Mouse (Mus musculus) myocyte (in vitro differentiated cells): ENCODE results near the gene BC028528. TPM values are rescaled to one million over a fixed set of nuclear protein-coding genes. Genes with fewer than 3 reads are reported as not detected.

ENCODE experiments used
- H3K27me3 ChIP-seq: one replicate; pipeline ENCODE4 v1.6.1; 2011; ENCODE audit not compliant: control insufficient read depth, insufficient read depth, insufficient read length
- H3K36me3 ChIP-seq: one replicate; pipeline ENCODE4 v1.6.1; 2011; ENCODE audit not compliant: control insufficient read depth, insufficient read depth
- H3K4me2 ChIP-seq: one replicate; pipeline ENCODE4 v1.6.1; 2011; ENCODE audit warnings: low read depth, control low read depth
- H3K4me3 ChIP-seq: one replicate; pipeline ENCODE4 v1.5.1; 2011; ENCODE audit warnings: mild to moderate bottlenecking, control low read depth, moderate library complexity
- H3K79me2 ChIP-seq: one replicate; pipeline ENCODE4 v1.6.1; 2011; ENCODE audit not compliant: control insufficient read depth, insufficient read depth
- H3ac ChIP-seq: one replicate; pipeline ENCODE4 v1.6.1; 2011; ENCODE audit not compliant: control insufficient read depth, insufficient read length
- CEBPB ChIP-seq: IDR thresholded peaks from 2 replicates; pipeline ENCODE4 v1.6.1; 2011; ENCODE audit warnings: mild to moderate bottlenecking, moderate library complexity; ENCODE audit not compliant: poor library complexity, insufficient read depth, severe bottlenecking
- MAX ChIP-seq: IDR thresholded peaks from one replicate; pipeline ENCODE4 v1.6.1; 2011; ENCODE audit warnings: low read depth, mild to moderate bottlenecking, control low read depth
- MYOD1 ChIP-seq, 3 experiments: IDR thresholded peaks; one replicate each; pipeline ENCODE4 v1.6.1; 2011; ENCODE audit warnings: control low read depth in 2 of 3, low read depth in 2 of 3, mild to moderate bottlenecking in 2 of 3, moderate library complexity in 1 of 3; ENCODE audit not compliant: insufficient read length in 2 of 3, control insufficient read depth in 1 of 3
- MYOG ChIP-seq, 3 experiments: IDR thresholded peaks; one replicate each; pipeline ENCODE4 v1.6.1; 2011; ENCODE audit warnings: control low read depth in 2 of 3, low read depth in 2 of 3, mild to moderate bottlenecking in 2 of 3; ENCODE audit not compliant: insufficient read length in 2 of 3, control insufficient read depth in 1 of 3, insufficient read depth in 1 of 3
- POLR2A ChIP-seq: IDR thresholded peaks from one replicate; pipeline ENCODE4 v1.6.1; 2011; ENCODE audit warnings: low read depth, mild to moderate bottlenecking, control low read depth, moderate library complexity; ENCODE audit not compliant: insufficient read length
- POLR2AphosphoS2 ChIP-seq: IDR thresholded peaks from one replicate; pipeline ENCODE4 v1.6.1; 2011; ENCODE audit warnings: low read depth, control low read depth; ENCODE audit not compliant: insufficient read length
- REST ChIP-seq: IDR thresholded peaks from one replicate; pipeline ENCODE4 v1.6.1; 2011; ENCODE audit warnings: mild to moderate bottlenecking, control low read depth, moderate library complexity; ENCODE audit not compliant: insufficient read depth, insufficient read length
- SRF ChIP-seq: IDR thresholded peaks from one replicate; pipeline ENCODE4 v1.6.1; 2011; ENCODE audit warnings: low read depth; ENCODE audit not compliant: control insufficient read depth, insufficient read length
- TCF12 ChIP-seq: IDR thresholded peaks from one replicate; pipeline ENCODE4 v1.6.1; 2011; ENCODE audit warnings: mild to moderate bottlenecking, control low read depth; ENCODE audit not compliant: poor library complexity, insufficient read depth, severe bottlenecking
- TCF3 ChIP-seq: IDR thresholded peaks from one replicate; pipeline ENCODE4 v1.6.1; 2011; ENCODE audit warnings: low read depth, control low read depth; ENCODE audit not compliant: insufficient read length
- polyA plus RNA-seq: library from polyadenylated mRNA; unstranded; fragments of >200 nt; fragmentation: generic; extraction: Trizol; gene quantifications from one replicate; pipeline ENCODE4 v1.2.1, GENCODE M21; 2012; ENCODE audit warnings: missing spikeins

The BC028528 gene
- polyA plus RNA-seq, 1 experiment: 11.3 TPM

DNA sequence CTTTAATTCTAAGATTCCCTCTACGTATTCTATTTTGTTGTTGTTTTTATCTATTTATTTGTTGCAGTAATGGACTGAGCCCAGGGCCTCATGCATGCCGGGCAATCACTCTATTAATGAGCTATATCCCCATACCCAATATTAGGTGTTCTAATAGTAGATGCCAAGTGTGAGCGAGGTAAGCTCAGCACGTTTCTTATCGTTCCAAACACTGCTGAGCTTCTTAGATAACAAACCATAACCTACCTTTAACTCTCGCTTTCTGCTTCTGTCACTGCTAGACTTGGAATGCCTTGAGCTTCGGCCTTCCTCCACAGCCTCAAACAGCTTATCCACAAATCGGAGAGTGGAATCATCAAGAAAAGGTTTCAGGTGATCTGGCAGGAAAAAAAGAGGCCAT is 40.5 kb downstream of the BC028528 start:
- H3K4me3 ChIP-seq: no peak overlapping the region
- H3K27me3 ChIP-seq: no peaks in the 10 kb centered on the region
- no peak overlapping the region for H3ac ChIP-seq
- peaks cover 65% of the 10 kb centered on the region for H3K36me3 ChIP-seq
- H3K4me2 ChIP-seq: no peak overlapping the region
- peaks cover 20% of the 10 kb centered on the region for H3K79me2 ChIP-seq
- TF ChIP-seq REST (no peak), CEBPB (no peak), MYOG (IDR thresholded peaks at IDR 0.05; ENCODE audit: control insufficient read depth in 1 of 3, insufficient read depth in 1 of 3, insufficient read length in 2 of 3, low read depth in 2 of 3) (no peak), TCF12 (no peak), TCF3 (no peak)

DNA sequence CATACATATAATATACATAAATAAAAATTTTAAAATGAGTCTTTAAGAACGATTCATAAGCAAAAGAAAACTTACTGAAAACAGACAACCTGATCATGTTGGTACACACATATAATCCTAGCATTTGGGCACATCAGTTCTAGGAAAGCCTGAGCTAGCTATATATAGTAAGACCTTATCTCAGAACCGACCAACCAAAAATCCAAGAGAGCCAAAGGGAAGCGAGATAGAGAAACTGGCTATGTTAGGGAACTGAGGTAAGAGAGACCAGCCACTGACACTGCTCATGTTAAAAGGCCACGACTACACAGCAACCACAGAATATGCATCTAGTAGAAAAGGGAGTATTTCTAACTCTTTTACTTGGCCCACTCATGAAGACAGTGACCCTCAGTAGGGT is 41.2 kb downstream of the BC028528 start:
- peaks cover 20% of the 10 kb centered on the region for H3K79me2 ChIP-seq
- no peak overlapping the region for H3K4me2 ChIP-seq
- H3ac ChIP-seq: no peak overlapping the region
- H3K27me3 ChIP-seq: no peaks in the 10 kb centered on the region
- no peak overlapping the region for H3K4me3 ChIP-seq
- no peak for TF ChIP-seq TCF3
- H3K36me3 ChIP-seq: peaks cover 70% of the 10 kb centered on the region

GRCm38 (mm10) chr3:95842503-95843214 is 49.1 kb downstream of the BC028528 start:
- Histone ChIP-seq H3K27me3 (no peaks in the 10 kb centered on the region), H3ac (no peak overlapping the region), H3K4me3 (no peak overlapping the region), H3K4me2 (no peak overlapping the region), H3K79me2 (no peaks in the 10 kb centered on the region), H3K36me3 (peaks cover 68% of the 10 kb centered on the region)
- TF ChIP-seq MAX (no peak), MYOG (IDR thresholded peaks at IDR 0.05; ENCODE audit: control insufficient read depth in 1 of 3, insufficient read depth in 1 of 3, insufficient read length in 2 of 3, low read depth in 2 of 3) (no peak), SRF (no peak), TCF3 (no peak), POLR2A (no peak), MYOD1 (IDR thresholded peaks at IDR 0.05; ENCODE audit: control insufficient read depth in 1 of 3, insufficient read length in 2 of 3, low read depth in 2 of 3) (no peak), POLR2AphosphoS2 (no peak), CEBPB (no peak)

GRCm38 (mm10) chr3:95839250-95839649 is 52.6 kb downstream of the BC028528 start:
- no peaks in the 10 kb centered on the region for H3K27me3 ChIP-seq
- TF ChIP-seq MYOD1 (IDR thresholded peaks at IDR 0.05; ENCODE audit: control insufficient read depth in 1 of 3, insufficient read length in 2 of 3, low read depth in 2 of 3) (no peak), MYOG (IDR thresholded peaks at IDR 0.05; ENCODE audit: control insufficient read depth in 1 of 3, insufficient read depth in 1 of 3, insufficient read length in 2 of 3, low read depth in 2 of 3) (no peak), POLR2A (no peak), REST (no peak), CEBPB (no peak)
- peaks cover 70% of the 10 kb centered on the region for H3K36me3 ChIP-seq
- H3K79me2 ChIP-seq: no peaks in the 10 kb centered on the region
- H3K4me3 ChIP-seq: no peak overlapping the region
- no peak overlapping the region for H3ac ChIP-seq
- H3K4me2 ChIP-seq: no peak overlapping the region

Other genes starting within 250 kb of the BC028528 start
- 51.6 TPM for gene Mcl1, start 233.2 kb downstream of the BC028528 start, polyA plus RNA-seq
- 4.6 TPM for gene Adamtsl4, start 204.1 kb downstream of the BC028528 start, polyA plus RNA-seq
- 219 TPM for gene Ecm1, start 152.4 kb downstream of the BC028528 start, polyA plus RNA-seq
- gene Tars2, start 131.8 kb downstream of the BC028528 start, polyA plus RNA-seq: 34.3 TPM
- 8.5 TPM for gene Rprd2, start 73.1 kb downstream of the BC028528 start, polyA plus RNA-seq
- 17.8 TPM for gene Prpf3, start 36.1 kb downstream of the BC028528 start, polyA plus RNA-seq
- gene Mrps21, start 20.5 kb downstream of the BC028528 start, polyA plus RNA-seq: 400 TPM
- gene Ciart, start 9.8 kb downstream of the BC028528 start, polyA plus RNA-seq: 22.4 TPM
- 106 TPM for gene Aph1a, start 2.0 kb upstream of the BC028528 start, polyA plus RNA-seq
- gene Car14, start 12.7 kb upstream of the BC028528 start, polyA plus RNA-seq: 0.11 TPM
- 48.5 TPM for gene Anp32e, start 37.2 kb upstream of the BC028528 start, polyA plus RNA-seq
- gene Plekho1, start 104.0 kb upstream of the BC028528 start, polyA plus RNA-seq: 107 TPM
- 22.0 TPM for gene Vps45, start 166.5 kb upstream of the BC028528 start, polyA plus RNA-seq
- gene Otud7b, start 212.5 kb upstream of the BC028528 start, polyA plus RNA-seq: 16.4 TPM